Mouse (Mus musculus) limb, embryonic 13.5 days (tissue): ENCODE results near the gene Exoc1. TPM values are rescaled to one million over a fixed set of nuclear protein-coding genes. Genes with fewer than 3 reads are reported as not detected.

ENCODE experiments used
- ATAC-seq: fragments of 200-750 bp; cut with Nextera tagmentation; 2 replicates; pipeline ENCODE4 v1.8.0; 2017; ENCODE audit warnings: low read depth, moderate number of reproducible peaks, moderate TSS enrichment; ENCODE audit not compliant: low FRiP score
- H3K27ac ChIP-seq: fragments of 300-500 bp; sonication (generic); 2 replicates; pipeline ENCODE4 v1.5.1; 2015; ENCODE audit warnings: inconsistent platforms, mild to moderate bottlenecking, moderate library complexity
- H3K27me3 ChIP-seq: fragments of 300-500 bp; sonication (generic); 2 replicates; pipeline ENCODE4 v1.6.1; 2015; ENCODE audit warnings: mild to moderate bottlenecking, inconsistent platforms
- H3K36me3 ChIP-seq: fragments of 300-500 bp; sonication (generic); 2 replicates; pipeline ENCODE4 v1.6.1; 2015; ENCODE audit warnings: inconsistent platforms, mild to moderate bottlenecking, moderate library complexity
- H3K4me1 ChIP-seq: fragments of 300-500 bp; sonication (generic); 2 replicates; pipeline ENCODE4 v1.6.1; 2015; ENCODE audit warnings: inconsistent platforms
- H3K4me2 ChIP-seq: fragments of 300-500 bp; sonication (generic); replicated peaks from 2 replicates; pipeline ENCODE4 v1.6.1; 2015; ENCODE audit warnings: inconsistent platforms, mild to moderate bottlenecking, moderate library complexity
- H3K4me3 ChIP-seq: fragments of 300-500 bp; sonication (generic); 2 replicates; pipeline ENCODE4 v1.5.1; 2015; ENCODE audit warnings: moderate library complexity, mild to moderate bottlenecking, inconsistent platforms
- H3K9ac ChIP-seq: fragments of 300-500 bp; sonication (generic); 2 replicates; pipeline ENCODE4 v1.6.1; 2015; ENCODE audit warnings: mild to moderate bottlenecking, inconsistent platforms
- H3K9me3 ChIP-seq: fragments of 300-500 bp; sonication (generic); 2 replicates; pipeline ENCODE4 v1.6.1; 2016; ENCODE audit warnings: inconsistent platforms
- WGBS: fragments of 180-500 bp; shearing (Covaris S2); methylation state at CpG from one replicate; pipeline ENCODE4 v1.1.7; 2015; 5-methylcytosine and 5-hydroxymethylcytosine counted together
- polyA plus RNA-seq: library from polyadenylated mRNA; unstranded; fragments of >200 nt; fragmentation: Nextera tagmentation; extraction: Ambion mirVana; gene quantifications from 2 replicates; pipeline ENCODE4 v1.2.1, GENCODE M21; 2015

The Exoc1 gene
- 36.4 and 36.8 TPM in 2 replicates for polyA plus RNA-seq

- H3K36me3 ChIP-seq, result peaks cover 9% of the 10 kb centered on the region
- H3K4me1 ChIP-seq, result peaks cover 10% of the 10 kb centered on the region
- H3K27me3 ChIP-seq, result 0 out of 2 replicates have a peak, but pooled peaks cover 6% of the 10 kb centered on the region
- peak within 1 kb of the TSS; percentile 92 for H3K4me3 ChIP-seq
- peak within 1 kb of the TSS; percentile 93 for H3K4me2 ChIP-seq
- H3K9me3 ChIP-seq, result no peaks in the 10 kb centered on the region
- H3K9ac ChIP-seq, result peak within 1 kb of the TSS; percentile 75
- WGBS, result 1% methylated on average over 39 of the region's 39 CpGs
- peak within 1 kb of the TSS; percentile 63; the same call in 1 of the 2 replicates for H3K27ac ChIP-seq
- ATAC-seq, result peak; percentile 100
These were observed at the start of gene Exoc1 for GRCm38 (mm10) chr5:76529040-76529703. TSS of gene Exoc1 (plus strand) at chr5:76529311.

- ATAC-seq, result no peak
- 0 out of 2 replicates have a peak, but pooled peaks cover 2% of the 10 kb centered on the region for H3K27me3 ChIP-seq
- no peak within 1 kb of the TSS for H3K9ac ChIP-seq
- H3K27ac ChIP-seq, result no peak within 1 kb of the TSS
- no peak within 1 kb of the TSS for H3K4me3 ChIP-seq
- no peaks in the 10 kb centered on the region for H3K9me3 ChIP-seq
- 51% methylated on average over 5 of the region's 5 CpGs for WGBS
- H3K36me3 ChIP-seq, result no peaks in the 10 kb centered on the region
- H3K4me2 ChIP-seq, result no peak within 1 kb of the TSS
- no peaks in the 10 kb centered on the region for H3K4me1 ChIP-seq
These were observed 45.3 kb upstream of the Exoc1 start, which contains the start of gene Gm7271 for GRCm38 (mm10) chr5:76483811-76484210. TSS of gene Gm7271 (plus strand) at chr5:76484040.

- Histone ChIP-seq H3K4me2 (no peak overlapping the region), H3K9ac (no peak overlapping the region), H3K36me3 (no peaks in the 10 kb centered on the region), H3K9me3 (no peaks in the 10 kb centered on the region), H3K27ac (no peak overlapping the region), H3K4me3 (no peak overlapping the region), H3K4me1 (no peaks in the 10 kb centered on the region), H3K27me3 (no peaks in the 10 kb centered on the region)
- ATAC-seq, result no peak
- WGBS, result 82% methylated on average over 13 of the region's 13 CpGs
These were observed 34.0 kb upstream of the Exoc1 start for GRCm38 (mm10) chr5:76495126-76495525.

- Histone ChIP-seq H3K27ac (no peak overlapping the region), H3K9me3 (peaks cover 3% of the 10 kb centered on the region; the same call in 1 of the 2 replicates), H3K4me1 (no peaks in the 10 kb centered on the region), H3K4me2 (no peak overlapping the region), H3K36me3 (no peaks in the 10 kb centered on the region), H3K4me3 (no peak overlapping the region), H3K27me3 (0 out of 2 replicates have a peak, but pooled peaks cover 6% of the 10 kb centered on the region), H3K9ac (no peak overlapping the region)
- ATAC-seq, result no peak
- 90% methylated on average over 1 of the region's 1 CpGs for WGBS
These were observed 6.7 kb upstream of the Exoc1 start for GRCm38 (mm10) chr5:76522446-76522845.

- 0 out of 2 replicates have a peak, but pooled peaks cover 6% of the 10 kb centered on the region for H3K27me3 ChIP-seq
- no peaks in the 10 kb centered on the region; the same call in 1 of the 2 replicates for H3K4me1 ChIP-seq
- ATAC-seq, result no peak
- H3K27ac ChIP-seq, result no peak overlapping the region
- H3K9ac ChIP-seq, result no peak overlapping the region
- WGBS, result 79% methylated on average over 5 of the region's 5 CpGs
- H3K9me3 ChIP-seq, result peaks cover 3% of the 10 kb centered on the region; the same call in 1 of the 2 replicates
- H3K4me2 ChIP-seq, result no peak overlapping the region
- H3K4me3 ChIP-seq, result no peak overlapping the region
- no peaks in the 10 kb centered on the region for H3K36me3 ChIP-seq
These were observed 4.5 kb upstream of the Exoc1 start for GRCm38 (mm10) chr5:76524623-76525022.

GRCm38 (mm10) chr5:76525066-76525465 lies 4.0 kb upstream of the Exoc1 start:
- Histone ChIP-seq H3K36me3 (no peaks in the 10 kb centered on the region), H3K27ac (no peak overlapping the region), H3K9me3 (peaks cover 3% of the 10 kb centered on the region; the same call in 1 of the 2 replicates), H3K27me3 (0 out of 2 replicates have a peak, but pooled peaks cover 6% of the 10 kb centered on the region), H3K4me1 (peaks cover 4% of the 10 kb centered on the region), H3K9ac (no peak overlapping the region), H3K4me3 (no peak overlapping the region), H3K4me2 (no peak overlapping the region)
- no peak for ATAC-seq
- WGBS, result 62% methylated on average over 4 of the region's 4 CpGs

- no peak overlapping the region for H3K27ac ChIP-seq
- 58% methylated on average over 2 of the region's 2 CpGs for WGBS
- peaks cover 3% of the 10 kb centered on the region; the same call in 1 of the 2 replicates for H3K9me3 ChIP-seq
- H3K4me3 ChIP-seq, result no peak overlapping the region
- peaks cover 10% of the 10 kb centered on the region for H3K4me1 ChIP-seq
- no peak overlapping the region for H3K4me2 ChIP-seq
- no peak for ATAC-seq
- H3K27me3 ChIP-seq, result 0 out of 2 replicates have a peak, but pooled peaks cover 6% of the 10 kb centered on the region
- no peaks in the 10 kb centered on the region for H3K36me3 ChIP-seq
- no peak overlapping the region for H3K9ac ChIP-seq
These were observed 3.3 kb upstream of the Exoc1 start for GRCm38 (mm10) chr5:76525829-76526228.

- Histone ChIP-seq H3K4me1 (peaks cover 10% of the 10 kb centered on the region), H3K27me3 (0 out of 2 replicates have a peak, but pooled peaks cover 2% of the 10 kb centered on the region), H3K9ac (peak overlapping the region; percentile 75), H3K4me3 (peak overlapping the region; percentile 92), H3K27ac (peak overlapping the region; percentile 63; the same call in 1 of the 2 replicates), H3K4me2 (peak overlapping the region; percentile 93), H3K9me3 (no peaks in the 10 kb centered on the region), H3K36me3 (peaks cover 11% of the 10 kb centered on the region)
- no peak for ATAC-seq
- 8% methylated on average over 9 of the region's 9 CpGs for WGBS
These were observed 574 bp downstream of the Exoc1 start for GRCm38 (mm10) chr5:76529704-76530066.

GRCm38 (mm10) chr5:76533186-76533585 lies 4.1 kb downstream of the Exoc1 start:
- H3K4me1 ChIP-seq, result peaks cover 10% of the 10 kb centered on the region
- no peak for ATAC-seq
- H3K36me3 ChIP-seq, result peaks cover 37% of the 10 kb centered on the region
- H3K27me3 ChIP-seq, result no peaks in the 10 kb centered on the region
- no peaks in the 10 kb centered on the region for H3K9me3 ChIP-seq
- no peak overlapping the region for H3K9ac ChIP-seq
- no peak overlapping the region for H3K4me3 ChIP-seq
- 87% methylated on average over 6 of the region's 6 CpGs for WGBS
- H3K27ac ChIP-seq, result no peak overlapping the region
- no peak overlapping the region for H3K4me2 ChIP-seq

GRCm38 (mm10) chr5:76536231-76536630 lies 7.1 kb downstream of the Exoc1 start:
- Histone ChIP-seq H3K4me3 (no peak overlapping the region), H3K9ac (no peak overlapping the region), H3K36me3 (peaks cover 48% of the 10 kb centered on the region), H3K4me1 (no peaks in the 10 kb centered on the region), H3K27me3 (no peaks in the 10 kb centered on the region), H3K4me2 (no peak overlapping the region), H3K27ac (no peak overlapping the region), H3K9me3 (no peaks in the 10 kb centered on the region)
- ATAC-seq, result no peak
- WGBS, result 78% methylated on average over 1 of the region's 1 CpGs

GRCm38 (mm10) chr5:76537578-76537977 lies 8.5 kb downstream of the Exoc1 start:
- Histone ChIP-seq H3K4me1 (no peaks in the 10 kb centered on the region), H3K27me3 (no peaks in the 10 kb centered on the region), H3K4me3 (no peak overlapping the region), H3K9ac (no peak overlapping the region), H3K9me3 (no peaks in the 10 kb centered on the region), H3K4me2 (no peak overlapping the region), H3K27ac (no peak overlapping the region), H3K36me3 (peaks cover 57% of the 10 kb centered on the region)
- 93% methylated on average over 10 of the region's 10 CpGs for WGBS
- ATAC-seq, result no peak

- no peak for ATAC-seq
- Histone ChIP-seq H3K9me3 (no peaks in the 10 kb centered on the region), H3K9ac (no peak overlapping the region), H3K36me3 (peaks cover 67% of the 10 kb centered on the region), H3K4me1 (no peaks in the 10 kb centered on the region), H3K27me3 (no peaks in the 10 kb centered on the region), H3K27ac (no peak overlapping the region), H3K4me2 (no peak overlapping the region), H3K4me3 (no peak overlapping the region)
- 89% methylated on average over 8 of the region's 8 CpGs for WGBS
These were observed 11.1 kb downstream of the Exoc1 start for GRCm38 (mm10) chr5:76540181-76540580.
